Mouse (Mus musculus) cerebellum, adult 18-20 months (tissue): Measurements from ENCODE around the gene Fbxl20.

Source experiments
- DNase-seq, 2 experiments: peaks; one replicate each; pipeline ENCODE4 v3.0.0; 2021

The Fbxl20 gene

DNA sequence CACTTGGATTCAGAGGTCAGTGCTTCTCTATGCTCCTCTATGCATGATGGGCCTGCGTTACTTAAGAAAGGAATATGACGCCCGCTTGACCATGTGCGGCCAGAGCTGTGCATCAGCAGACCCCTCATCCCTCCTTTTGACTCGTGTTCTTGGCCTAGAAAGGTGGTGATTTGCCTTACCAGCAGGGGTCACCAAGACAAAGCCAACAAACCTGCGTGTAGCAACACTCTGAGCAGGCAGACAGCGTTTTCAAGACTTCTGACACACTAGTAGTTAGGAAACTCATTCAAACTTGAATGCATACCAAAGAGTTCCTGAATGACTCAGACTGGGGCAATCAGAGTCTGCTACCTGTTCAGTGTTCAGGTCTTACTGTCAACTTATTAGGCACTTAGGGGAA, 63.6 kb downstream of the Fbxl20 start:
- DNase-seq: no peak

DNA sequence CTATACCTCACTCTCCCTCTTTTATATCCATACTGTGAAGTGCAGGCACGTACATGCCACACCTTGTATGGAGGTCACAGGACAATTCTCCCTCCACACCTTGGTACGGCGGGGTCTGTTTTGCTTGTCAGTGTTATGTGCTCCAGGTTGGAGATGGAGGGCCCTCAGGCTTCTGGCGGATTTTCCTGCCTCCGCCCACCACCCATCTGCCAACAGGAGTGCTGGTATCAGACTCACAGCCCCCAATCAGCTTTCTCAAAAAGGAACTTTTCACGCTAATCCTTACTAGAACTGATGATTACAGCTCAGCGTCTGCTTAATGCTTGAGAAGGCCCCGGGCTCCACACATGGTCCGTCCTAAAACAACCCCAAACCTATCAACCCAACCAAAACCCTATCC, 64.1 kb downstream of the Fbxl20 start:
- DNase-seq: no peak

DNA sequence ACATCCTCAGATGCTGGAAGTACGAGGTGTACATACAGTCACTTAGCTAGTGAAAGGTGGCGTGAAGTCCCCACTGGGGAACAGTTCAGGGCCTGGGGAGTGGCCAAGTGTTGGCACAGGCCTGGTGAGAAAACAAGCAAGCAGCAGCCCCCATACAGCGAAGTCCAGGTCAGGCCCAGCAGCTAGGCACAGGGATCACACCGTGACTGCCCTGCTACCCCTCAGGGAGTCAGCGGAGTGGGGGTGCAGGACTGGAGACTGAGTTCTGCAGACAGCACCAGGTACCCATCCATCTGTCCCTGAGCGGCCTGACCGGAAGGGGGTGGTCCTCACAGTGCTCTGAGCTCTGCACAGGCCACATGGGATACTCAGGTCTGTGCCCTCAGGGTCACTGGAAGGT, 67.5 kb downstream of the Fbxl20 start:
- DNase-seq: no peak

DNA sequence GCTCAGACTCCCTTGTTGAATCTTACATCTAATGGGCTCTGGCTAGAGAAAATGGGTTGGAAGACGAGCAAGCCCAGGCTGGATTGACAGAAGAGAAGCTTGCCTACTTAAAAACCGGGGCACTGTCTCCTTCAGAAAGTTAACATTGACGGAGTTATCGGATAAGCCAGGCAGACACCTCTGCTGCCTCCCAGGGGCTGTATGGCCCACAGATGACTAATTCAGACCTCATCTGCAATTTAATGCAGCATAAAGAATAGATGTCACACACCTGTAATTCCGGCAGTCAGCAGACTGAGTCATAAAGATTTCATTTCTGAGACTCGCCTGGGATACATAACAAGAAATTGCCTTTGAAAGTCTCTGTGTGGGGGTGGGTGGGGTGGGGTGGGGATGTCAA, 69.8 kb downstream of the Fbxl20 start:
- no peak for DNase-seq

DNA sequence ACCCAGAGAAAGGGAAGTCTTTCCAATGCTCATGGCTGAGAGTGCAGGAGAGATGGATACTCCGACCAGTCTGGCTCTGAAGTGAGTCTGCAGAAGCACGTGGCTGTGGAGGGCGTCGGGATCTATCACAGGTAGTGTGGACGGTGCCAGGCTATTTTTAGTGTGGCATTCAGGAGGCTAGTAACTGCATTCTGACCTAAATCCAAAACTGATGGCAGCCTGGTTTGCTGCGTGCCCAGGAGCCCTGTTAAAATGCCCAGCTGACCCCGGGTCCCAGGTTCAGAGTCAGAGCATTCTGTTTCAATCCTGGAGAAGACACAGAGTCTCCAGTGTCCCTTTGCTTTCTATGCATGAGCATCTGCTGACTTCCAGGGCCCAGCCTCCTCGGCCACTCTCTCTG, 73.1 kb downstream of the Fbxl20 start:
- DNase-seq: peak; percentile 23 to 33

DNA sequence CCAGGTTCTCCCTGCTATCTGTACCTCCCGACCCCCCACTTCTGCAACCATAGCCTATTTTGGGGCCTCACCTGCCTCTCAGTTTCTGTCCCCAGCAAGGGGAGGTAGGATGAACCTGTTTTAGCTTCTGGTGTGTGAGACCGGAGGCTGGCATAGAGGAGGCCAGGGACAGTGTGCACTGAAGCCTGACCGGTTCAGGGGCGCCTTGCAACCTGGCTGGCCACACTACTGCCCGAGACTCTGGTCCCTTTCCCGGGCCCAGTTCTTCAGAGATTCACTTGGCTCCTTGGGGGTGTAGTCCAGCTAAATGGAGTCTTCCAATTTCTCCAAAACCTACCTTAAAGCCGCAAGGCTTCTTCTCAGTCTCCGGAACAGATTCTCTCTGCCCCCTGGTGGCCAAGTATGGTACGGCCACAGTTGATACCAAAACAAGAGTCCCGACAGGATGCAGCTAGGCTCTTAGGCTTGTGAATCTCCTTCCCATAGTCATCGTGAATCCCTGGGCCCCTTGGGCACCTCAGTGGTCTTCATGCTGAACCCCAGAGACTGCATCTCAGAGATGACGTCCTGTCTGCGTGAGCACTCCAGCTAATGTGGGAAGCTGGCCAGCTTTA, 74.9 kb downstream of the Fbxl20 start:
- DNase-seq: peak; percentile 91 to 96

DNA sequence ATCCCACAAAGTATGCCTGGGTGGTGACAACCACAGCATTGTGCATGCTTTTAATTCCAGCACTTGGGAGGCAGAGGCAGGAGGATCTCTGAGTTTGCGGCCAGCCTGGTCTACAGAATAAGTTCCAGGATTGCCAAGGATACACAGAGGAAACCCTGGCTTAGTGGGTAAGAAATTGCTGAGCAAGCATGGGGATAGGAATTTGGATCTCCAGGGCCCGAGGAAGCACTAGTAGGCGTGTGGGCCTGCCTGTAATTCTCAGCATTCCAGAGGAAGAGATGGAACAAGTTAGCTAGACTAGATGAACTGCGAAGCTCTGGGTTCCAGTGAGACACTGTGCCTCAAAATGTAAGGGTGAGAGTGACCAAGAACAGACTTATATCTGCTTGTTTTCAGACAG, 76.8 kb downstream of the Fbxl20 start:
- DNase-seq: no peak

DNA sequence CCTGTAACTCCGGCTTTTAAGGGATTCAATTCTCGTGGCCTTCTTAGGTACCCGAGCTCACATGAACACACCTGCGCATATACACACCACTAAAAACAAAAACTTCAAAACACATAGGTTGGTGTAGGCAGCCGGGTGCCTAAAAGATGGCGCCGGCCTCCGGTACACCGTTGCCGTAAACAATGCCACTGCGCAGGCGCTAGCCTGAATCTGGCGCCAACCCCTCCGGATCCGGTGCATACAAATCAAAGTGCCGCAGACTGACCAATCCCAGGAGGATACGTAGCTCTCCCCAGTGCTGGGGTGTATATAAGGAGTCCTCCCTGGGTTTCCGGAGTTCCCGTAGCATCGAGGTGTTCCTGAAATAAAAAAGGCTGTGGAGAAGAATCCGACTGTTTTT, 82.9 kb downstream of the Fbxl20 start:
- DNase-seq: no peak

DNA sequence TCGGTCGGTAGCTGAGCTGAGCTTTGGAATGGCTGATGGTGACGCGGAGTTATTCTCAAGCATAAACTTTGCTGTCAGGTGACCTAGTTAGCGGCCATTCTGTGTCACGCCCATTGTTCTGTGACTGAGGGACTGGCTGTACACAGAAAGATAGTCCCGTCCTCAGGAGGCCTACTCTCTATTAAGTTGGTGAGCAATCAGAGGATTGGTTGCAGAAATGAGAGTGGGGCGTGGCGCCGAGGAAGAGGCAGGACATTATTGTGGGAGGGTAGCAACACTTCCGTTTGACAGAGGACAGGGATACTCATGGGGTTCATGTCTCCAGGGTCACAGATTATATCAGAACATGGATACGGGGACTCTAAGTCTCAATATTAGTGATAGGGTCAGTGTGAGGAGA, 84.0 kb downstream of the Fbxl20 start:
- DNase-seq: no peak

DNA sequence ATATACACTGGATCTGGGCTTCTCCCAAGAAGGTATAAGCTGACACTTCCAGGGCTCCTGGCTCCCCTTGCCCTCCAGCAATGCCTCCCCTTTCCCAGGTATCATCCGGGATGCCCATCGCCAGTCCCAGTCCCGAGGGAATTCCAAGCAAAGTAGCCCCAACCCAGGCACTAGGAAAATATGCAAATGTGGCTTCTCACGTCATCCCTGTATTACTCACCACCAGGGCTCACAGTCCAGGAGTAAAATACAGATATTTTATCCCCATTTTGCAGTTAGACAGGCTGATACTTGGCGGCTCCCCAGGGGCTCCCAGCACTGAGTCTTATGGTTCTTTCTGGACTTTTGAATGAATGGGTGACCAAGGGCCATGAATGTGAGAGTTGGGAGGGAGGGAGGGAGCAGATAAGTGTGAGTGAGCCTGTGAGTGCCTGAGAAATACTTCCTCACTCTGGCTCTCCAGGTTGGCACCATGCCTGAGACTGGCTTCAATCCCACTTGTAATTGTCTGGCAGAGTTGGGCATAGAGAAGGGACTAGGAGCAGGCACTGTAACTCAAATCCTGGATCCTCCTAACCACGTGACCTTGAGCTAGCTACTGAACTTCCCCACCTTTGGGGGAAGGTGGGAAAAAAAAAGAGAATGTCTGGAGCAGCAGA, 88.2 kb downstream of the Fbxl20 start:
- peak; percentile 39 to 48 for DNase-seq

DNA sequence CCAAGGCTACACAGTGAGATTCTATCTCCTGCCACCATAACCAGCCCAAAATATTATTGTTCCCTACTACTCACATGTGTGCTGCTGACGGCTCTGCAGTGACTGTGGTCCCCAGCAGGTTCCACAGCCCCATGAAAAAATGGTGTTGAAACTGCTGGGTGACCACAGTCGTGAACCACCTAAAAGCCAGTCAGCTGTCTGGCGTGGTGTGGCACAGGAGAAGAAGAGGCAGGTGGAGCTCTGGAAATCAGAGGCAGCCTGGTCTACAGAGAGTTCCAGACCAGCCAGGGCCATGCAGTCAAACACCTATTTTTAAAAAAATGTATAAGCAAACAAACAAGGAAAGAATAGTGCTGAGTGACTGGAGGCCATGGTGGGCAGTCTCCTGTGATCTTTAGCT, 88.8 kb downstream of the Fbxl20 start:
- DNase-seq: no peak

DNA sequence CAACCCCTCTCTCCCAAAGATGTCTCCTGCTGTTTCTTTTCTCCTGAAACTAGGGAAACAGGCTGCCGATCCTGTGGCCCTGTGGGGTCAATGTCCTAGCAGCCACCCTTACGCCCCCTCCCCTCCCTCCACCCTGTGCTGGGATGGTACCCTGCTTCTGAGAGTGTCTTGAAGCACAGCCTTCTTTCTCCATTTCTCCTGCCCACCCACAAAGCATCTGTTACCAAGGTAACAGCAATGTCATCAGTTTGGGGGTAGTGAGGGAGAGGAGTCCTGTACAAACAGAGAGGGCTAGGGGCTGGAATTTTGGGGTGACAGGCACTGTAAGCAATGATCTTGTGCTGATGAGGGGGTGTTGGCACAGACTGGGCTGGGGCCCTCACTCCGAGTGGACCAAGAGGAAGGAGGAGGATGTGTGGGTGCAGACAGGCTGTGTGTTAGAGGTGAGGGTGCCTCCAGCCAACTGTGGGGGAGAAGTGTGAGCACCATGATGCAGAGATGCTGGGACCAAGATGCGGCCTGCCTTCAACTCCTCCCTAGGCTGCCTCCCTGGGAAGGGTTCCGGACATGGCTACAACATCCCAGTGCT, 90.0 kb downstream of the Fbxl20 start:
- DNase-seq: no peak

DNA sequence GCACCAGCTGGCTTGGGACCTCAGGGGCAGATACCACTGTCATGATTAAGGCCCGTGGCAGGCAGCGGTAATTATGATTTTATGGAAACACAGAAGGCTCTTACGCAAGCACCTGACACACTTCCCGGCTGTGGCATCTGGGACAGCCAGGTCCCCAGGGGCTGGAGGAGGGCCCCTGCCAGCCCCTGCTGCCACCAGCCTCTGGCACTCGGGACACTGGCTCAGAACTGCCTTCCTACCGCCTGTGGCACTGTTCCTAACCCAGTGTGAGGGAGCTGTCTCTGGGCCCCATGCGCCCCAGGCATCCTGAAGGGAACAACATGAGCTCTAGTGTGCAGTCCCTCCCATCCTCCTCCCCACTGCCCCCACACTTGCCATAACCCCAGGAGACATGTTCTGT, 90.5 kb downstream of the Fbxl20 start:
- DNase-seq: peak in 1 of 2 experiments; percentile 39

DNA sequence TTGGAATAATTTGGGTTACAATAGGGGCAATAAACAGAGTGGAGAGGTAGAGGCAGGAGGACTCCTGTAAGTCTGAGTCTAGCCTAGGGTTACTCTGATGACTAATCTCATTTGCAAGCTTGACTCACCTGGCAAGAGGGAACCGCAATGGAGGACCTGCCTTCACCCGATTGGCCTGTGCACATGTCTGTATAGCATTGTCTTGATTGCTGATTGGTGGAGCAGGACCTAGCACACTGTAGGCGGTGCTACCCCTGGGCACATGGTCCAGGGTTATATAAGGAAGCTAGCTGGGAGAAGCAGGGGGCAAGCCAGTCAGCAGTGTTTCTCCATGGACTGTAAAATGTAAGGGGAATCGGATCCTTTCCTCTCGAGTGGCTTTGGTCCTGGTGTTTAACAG, 92.2 kb downstream of the Fbxl20 start:
- peak in 1 of 2 experiments; percentile 22 for DNase-seq

DNA sequence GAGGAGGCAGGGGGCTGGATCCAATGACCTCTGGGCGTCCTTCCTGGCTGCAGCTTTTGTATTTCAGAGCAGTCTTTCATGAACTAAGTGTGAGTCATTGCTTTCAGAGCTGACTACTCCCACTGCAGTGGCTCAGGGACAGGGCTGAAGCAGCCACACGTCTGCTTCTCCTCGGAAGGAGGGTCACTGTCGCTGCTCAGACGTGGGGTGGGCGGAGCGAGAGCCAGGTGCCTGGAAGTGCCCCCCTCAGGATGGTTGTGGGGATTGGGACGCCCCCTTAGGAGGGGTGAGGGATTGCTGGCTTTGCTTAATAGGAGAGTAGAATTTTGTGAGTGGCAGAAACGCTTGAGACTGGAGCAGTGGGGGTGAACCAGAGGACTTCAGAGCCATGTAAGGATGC, 92.7 kb downstream of the Fbxl20 start:
- DNase-seq: no peak

DNA sequence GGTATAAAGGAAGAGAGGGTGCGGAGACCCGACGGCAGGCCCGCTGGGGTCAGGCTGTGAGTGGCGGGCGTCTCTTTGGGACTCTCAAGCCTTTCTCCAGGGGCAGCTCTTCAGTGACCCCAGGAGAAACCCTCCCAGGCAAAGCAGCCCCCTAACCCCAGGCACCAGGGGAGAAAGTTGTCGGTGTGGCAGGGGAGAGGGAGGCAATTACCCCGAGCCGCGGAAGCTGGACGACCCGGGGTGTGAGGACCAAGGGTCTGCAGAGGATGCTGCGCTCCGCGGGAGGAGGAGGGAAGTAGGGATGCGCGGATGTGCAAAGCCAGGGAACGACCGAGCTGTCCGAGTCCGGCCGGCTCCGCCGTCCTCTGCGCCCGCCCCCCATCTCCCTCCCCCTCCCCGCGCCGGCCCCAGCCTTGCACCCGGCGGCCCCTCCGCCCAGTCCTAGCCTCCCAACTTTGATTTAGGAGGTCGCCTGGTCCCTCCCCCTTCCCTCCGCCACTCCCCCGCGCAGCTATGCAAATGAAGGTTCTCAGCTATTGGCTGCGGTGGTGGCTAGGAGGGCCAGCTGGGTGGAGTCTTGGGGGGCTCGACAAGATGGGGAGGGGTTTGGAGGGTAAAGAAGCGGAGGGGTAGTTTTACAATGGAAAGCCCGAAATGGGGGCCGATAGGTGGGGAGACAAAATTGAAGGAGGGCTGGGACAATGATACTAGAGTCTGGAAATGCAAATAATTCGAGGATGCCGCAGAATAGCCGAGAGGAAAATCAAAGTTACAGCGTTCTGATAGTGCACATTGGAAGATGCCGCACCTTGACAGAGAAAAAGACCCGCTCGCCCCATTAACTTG, 97.0 kb downstream of the Fbxl20 start, which contains the start of gene Stac2:
Gene Stac2 (minus strand): TSS at position 474 of the 846 bp plus-strand sequence.
- DNase-seq: peak; percentile 75 to 93

DNA sequence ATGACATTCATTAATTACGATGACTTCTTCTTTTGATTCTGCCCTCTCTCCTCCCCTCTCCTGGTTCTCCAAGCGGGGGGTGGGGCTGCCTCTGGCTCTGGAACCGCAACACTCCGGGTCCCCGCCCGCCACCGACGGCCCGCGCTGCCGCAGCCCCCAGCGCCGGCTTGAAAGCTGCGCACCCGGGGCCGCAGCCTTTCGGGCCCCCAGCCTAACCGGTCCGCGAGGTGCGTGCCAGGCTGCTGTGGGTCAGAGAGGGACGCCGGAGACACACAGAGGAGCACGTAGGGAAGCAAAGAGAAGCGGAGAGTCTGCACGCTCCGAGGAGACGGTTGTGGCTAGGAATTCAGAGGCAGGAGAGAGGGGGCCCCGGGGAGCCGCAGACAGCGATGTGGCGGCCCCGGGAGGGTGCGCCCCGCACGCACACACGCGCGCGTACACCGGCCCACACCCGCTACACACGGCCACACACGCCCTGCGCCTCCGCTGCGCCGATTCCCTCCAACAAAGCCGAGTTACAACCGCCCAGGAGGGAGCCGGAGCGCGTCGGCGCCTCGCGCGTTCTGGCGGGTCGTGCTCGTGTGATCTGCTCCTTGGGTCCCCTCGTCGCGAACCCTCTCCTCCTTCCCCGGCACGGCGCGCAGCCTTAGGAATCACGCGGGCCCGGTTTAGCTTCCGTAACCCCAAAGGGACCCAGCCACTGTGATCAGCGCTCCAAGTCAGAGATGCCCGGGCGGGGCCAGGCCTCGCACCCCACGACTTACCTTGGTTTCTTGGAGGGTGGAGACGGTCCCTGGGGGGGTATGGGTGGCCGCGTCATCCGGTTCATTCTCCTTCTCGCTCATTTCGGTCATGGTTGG, 97.8 kb downstream of the Fbxl20 start:
- DNase-seq: peak in 1 of 2 experiments; percentile 50

DNA sequence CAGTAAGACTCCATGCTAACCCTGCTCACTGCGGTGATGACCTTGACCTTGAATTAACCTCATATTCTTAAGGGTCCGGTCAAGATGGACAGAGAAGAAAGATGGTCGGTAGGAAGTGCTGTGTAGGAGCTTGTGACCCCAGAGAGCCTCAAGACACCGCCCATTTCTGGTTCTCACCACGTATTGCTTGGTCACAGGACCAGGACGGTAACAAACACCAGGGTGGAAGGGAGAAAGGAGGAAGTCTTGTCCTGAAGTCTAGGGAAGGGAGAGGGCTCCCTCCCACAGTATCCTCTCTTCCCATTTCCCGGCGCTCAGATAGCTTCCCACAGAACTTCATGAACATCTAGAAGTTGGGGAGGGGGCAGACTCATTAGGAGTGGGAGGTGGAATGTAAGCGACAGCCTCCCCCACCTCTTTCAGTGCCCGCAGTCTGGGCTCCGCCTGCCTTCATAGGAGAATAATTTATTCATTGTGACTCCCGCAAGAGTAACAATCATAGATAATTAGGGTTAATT, 98.5 kb downstream of the Fbxl20 start:
- DNase-seq: peak in 1 of 2 experiments; percentile 14

DNA sequence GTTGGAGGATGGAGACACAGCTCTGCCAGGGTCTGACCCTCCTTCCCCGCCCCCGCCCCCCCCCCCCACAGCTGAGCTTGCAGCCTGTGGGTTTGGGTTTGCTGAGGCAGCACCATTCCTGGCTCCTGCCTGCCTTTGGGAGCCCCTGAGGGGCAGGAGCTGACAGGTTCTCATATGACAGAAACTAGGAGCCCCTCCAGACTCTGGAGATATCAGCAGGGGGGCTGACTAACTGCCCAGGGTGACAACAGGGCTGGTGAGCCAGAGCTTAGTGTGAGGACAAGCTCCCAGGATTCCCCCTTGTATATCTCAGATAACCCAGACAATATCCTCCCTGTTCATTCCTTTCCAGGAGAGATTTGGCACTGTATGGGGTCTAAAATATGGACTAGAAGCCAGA, 99.3 kb downstream of the Fbxl20 start:
- peak in 1 of 2 experiments; percentile 9 for DNase-seq

DNA sequence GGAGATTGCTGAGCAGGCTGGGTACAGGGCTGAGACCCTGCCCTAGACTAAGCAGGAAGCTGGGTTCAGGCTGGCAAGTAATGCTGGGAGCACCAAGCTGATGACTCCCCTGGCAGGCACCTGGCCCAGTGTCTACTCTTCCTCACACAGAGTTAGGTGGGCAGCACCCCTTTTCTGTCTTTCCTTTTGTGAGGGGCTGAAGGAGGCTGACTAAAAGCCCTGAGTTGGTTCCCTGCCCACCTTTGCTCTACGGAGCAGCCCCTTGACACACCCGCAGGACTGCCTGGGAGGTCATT, 99.7 kb downstream of the Fbxl20 start:
- no peak for DNase-seq

DNA sequence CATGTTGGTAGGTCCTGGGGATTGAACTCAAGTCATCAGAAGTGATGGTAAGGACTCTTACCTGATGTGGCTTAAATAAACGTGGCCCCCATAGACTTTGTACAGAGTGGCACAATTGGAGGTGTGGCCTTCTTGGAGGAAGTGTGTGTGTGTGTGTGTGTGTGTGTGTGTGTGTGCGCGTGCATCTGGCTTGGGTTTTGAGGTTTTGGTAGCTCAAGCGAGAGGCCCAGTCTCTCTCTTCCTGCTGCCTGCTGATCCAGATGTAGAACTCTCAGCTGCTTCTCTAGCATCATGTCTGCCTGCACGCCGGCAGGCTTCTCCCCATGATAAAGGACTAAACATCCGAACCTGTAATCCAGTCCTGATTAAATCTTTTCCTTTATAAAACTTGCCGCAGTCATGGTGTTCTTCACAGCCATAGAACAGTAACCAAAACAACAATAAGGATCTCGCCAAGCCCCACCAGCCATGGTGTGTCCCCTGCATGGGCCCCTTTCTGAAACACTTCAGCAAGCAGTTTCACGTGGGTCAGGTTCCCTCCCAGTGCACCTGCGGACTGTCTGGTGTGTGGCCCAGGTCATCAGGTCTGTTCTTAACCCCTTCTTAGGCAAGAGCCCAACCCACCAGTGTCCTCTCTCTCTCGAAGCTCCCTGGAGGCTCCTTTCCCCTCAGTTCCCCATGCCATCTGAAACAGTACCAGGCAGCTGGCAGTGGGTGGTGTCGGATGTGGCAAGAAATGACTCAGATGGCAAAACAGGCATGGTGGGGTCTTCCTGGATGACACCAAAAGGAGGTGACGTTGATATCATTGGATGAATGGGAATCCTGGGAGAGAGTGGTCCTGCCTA, 100.3 kb downstream of the Fbxl20 start:
- DNase-seq: peak in 1 of 2 experiments; percentile 5
